Mouse (Mus musculus) forebrain, embryonic 11.5 days (tissue): Measurements from ENCODE around the gene Cyb5b. TPM values are rescaled to one million over a fixed set of nuclear protein-coding genes. Genes with fewer than 3 reads are reported as not detected.
A peak's percentile ranks its signal among the peaks of the same experiment; 100 is the strongest.

Experiments used
- ATAC-seq: fragments of 200-750 bp; cut with Nextera tagmentation; replicated peaks from 2 replicates; pipeline ENCODE4 v1.8.0; 2017; ENCODE audit warnings: moderate TSS enrichment; ENCODE audit not compliant: low FRiP score
- DNase-seq: peaks from one replicate; pipeline ENCODE4 v3.0.0-alpha.2; 2017; ENCODE audit warnings: low spot score
- H3K27ac ChIP-seq: fragments of 300-500 bp; sonication (generic); 2 replicates; pipeline ENCODE4 v1.5.1; 2014; ENCODE audit warnings: low read depth, low read length
- H3K27me3 ChIP-seq: fragments of 300-500 bp; sonication (generic); 2 replicates; pipeline ENCODE4 v1.6.1; 2014; ENCODE audit warnings: mild to moderate bottlenecking, low read length, mixed read lengths; ENCODE audit not compliant: control insufficient read depth, insufficient read depth
- H3K36me3 ChIP-seq: fragments of 300-500 bp; sonication (generic); 2 replicates; pipeline ENCODE4 v1.6.1; 2014; ENCODE audit warnings: mild to moderate bottlenecking, low read length, moderate library complexity, mixed read lengths; ENCODE audit not compliant: control insufficient read depth, insufficient read depth
- H3K4me1 ChIP-seq: fragments of 300-500 bp; sonication (generic); replicated peaks from 2 replicates; pipeline ENCODE4 v1.6.1; 2014; ENCODE audit warnings: low read length, mixed read lengths; ENCODE audit not compliant: control insufficient read depth, insufficient read depth
- H3K4me2 ChIP-seq: fragments of 300-500 bp; sonication (generic); 2 replicates; pipeline ENCODE4 v1.6.1; 2014; ENCODE audit warnings: low read depth, mild to moderate bottlenecking, low read length, moderate library complexity, mixed read lengths; ENCODE audit not compliant: severe bottlenecking
- H3K4me3 ChIP-seq: fragments of 300-500 bp; sonication (generic); 2 replicates; pipeline ENCODE4 v1.5.1; 2014; ENCODE audit warnings: low read depth, low read length
- H3K9ac ChIP-seq: fragments of 300-500 bp; sonication (generic); 2 replicates; pipeline ENCODE4 v1.6.1; 2014; ENCODE audit warnings: low read length
- H3K9me3 ChIP-seq: fragments of 300-500 bp; sonication (generic); 2 replicates; pipeline ENCODE4 v1.6.1; 2016; ENCODE audit warnings: low read length, mixed read lengths; ENCODE audit not compliant: control insufficient read depth
- WGBS: fragments of 180-500 bp; shearing (Covaris S2); extraction: QIAGEN DNeasy Blood & Tissue Kit; methylation state at CpG from one replicate; pipeline ENCODE4 v1.1.7; 2014; 5-methylcytosine and 5-hydroxymethylcytosine counted together
- polyA plus RNA-seq: library from polyadenylated mRNA; unstranded; fragments of >200 nt; fragmentation: Nextera tagmentation; extraction: Ambion mirVana; gene quantifications from 2 replicates; pipeline ENCODE4 v1.2.1, GENCODE M21; 2014

Cyb5b gene
- polyA plus RNA-seq, 1 experiment from 2014 or later: 173 TPM

DNA sequence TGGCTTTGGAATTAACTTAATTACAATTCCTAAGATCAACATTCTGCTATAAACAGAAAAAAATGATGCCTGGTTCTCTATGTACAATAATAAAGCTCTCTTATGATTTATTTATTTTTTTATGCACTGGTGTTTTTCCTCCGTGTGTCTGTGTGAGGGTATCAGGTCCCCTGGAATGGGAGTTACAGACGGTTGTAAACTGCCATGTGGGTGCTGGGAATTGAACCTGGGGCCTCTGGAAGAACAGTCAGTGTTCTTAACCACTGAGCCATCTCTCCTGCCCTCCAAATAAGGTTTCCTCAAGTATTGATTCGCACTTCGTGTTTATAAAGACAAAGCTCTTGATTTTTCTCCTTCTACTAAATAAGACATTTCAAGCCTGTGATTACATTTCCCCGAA, 12.1 kb upstream of the Cyb5b start:
- Histone ChIP-seq H3K4me2 (no peak overlapping the region), H3K36me3 (no peaks in the 10 kb centered on the region), H3K9ac (no peak overlapping the region), H3K27ac (no peak overlapping the region), H3K27me3 (no peaks in the 10 kb centered on the region), H3K4me3 (no peak overlapping the region), H3K4me1 (0 out of 2 replicates have a peak, but pooled peaks cover 2% of the 10 kb centered on the region), H3K9me3 (no peaks in the 10 kb centered on the region)
- no peak for ATAC-seq
- 98% methylated on average over 5 of the region's 5 CpGs for WGBS
- no peak for DNase-seq

GRCm38 (mm10) chr8:107139704-107140470, 10.6 kb upstream of the Cyb5b start:
- Histone ChIP-seq H3K36me3 (no peaks in the 10 kb centered on the region), H3K27me3 (no peaks in the 10 kb centered on the region), H3K9ac (no peak overlapping the region), H3K4me2 (no peak overlapping the region), H3K4me1 (no peaks in the 10 kb centered on the region), H3K4me3 (no peak overlapping the region), H3K27ac (no peak overlapping the region), H3K9me3 (no peaks in the 10 kb centered on the region)
- 49% methylated on average over 13 of the region's 13 CpGs for WGBS
- peak; percentile 54 for DNase-seq
- ATAC-seq: no peak

GRCm38 (mm10) chr8:107142539-107142938, 7.9 kb upstream of the Cyb5b start:
- Histone ChIP-seq H3K9me3 (no peaks in the 10 kb centered on the region), H3K9ac (no peak overlapping the region), H3K27me3 (no peaks in the 10 kb centered on the region), H3K4me3 (no peak overlapping the region), H3K36me3 (no peaks in the 10 kb centered on the region), H3K27ac (no peak overlapping the region), H3K4me2 (no peak overlapping the region), H3K4me1 (no peaks in the 10 kb centered on the region)
- ATAC-seq (no peak), DNase-seq (no peak)
- WGBS: 93% methylated on average over 4 of the region's 4 CpGs

- Histone ChIP-seq H3K4me3 (no peak overlapping the region), H3K27me3 (no peaks in the 10 kb centered on the region), H3K4me2 (no peak overlapping the region), H3K9ac (no peak overlapping the region), H3K27ac (no peak overlapping the region), H3K9me3 (no peaks in the 10 kb centered on the region), H3K4me1 (no peaks in the 10 kb centered on the region), H3K36me3 (no peaks in the 10 kb centered on the region)
- ATAC-seq (no peak), DNase-seq (no peak)
- 52% methylated on average over 4 of the region's 4 CpGs for WGBS
Measured at GRCm38 (mm10) chr8:107143501-107143900, 6.9 kb upstream of the Cyb5b start.

DNA sequence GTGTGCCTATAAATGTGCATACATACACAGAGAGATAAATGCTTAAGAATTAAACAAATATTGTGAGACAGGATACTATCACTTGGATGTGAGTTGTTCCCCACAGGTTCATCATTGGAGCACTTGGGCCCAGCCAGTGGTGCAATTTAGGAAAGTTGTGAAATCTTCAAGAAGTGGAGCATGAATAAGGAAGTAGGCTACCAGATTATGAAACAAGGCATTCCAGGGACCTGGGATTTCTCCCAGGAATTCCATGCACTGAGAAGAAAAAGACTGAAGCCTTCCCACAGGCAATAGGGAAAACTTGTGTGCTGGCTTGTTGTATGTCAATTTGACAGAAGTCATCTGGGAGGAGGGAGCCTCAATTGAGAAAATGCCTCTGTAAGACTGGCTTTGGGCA, 4.3 kb upstream of the Cyb5b start:
- Histone ChIP-seq H3K4me3 (no peak overlapping the region), H3K4me2 (no peak overlapping the region), H3K9ac (no peak overlapping the region), H3K4me1 (0 out of 2 replicates have a peak, but pooled peaks cover 2% of the 10 kb centered on the region), H3K36me3 (no peaks in the 10 kb centered on the region), H3K27ac (no peak overlapping the region), H3K27me3 (no peaks in the 10 kb centered on the region), H3K9me3 (no peaks in the 10 kb centered on the region)
- no peak for ATAC-seq
- no peak for DNase-seq

DNA sequence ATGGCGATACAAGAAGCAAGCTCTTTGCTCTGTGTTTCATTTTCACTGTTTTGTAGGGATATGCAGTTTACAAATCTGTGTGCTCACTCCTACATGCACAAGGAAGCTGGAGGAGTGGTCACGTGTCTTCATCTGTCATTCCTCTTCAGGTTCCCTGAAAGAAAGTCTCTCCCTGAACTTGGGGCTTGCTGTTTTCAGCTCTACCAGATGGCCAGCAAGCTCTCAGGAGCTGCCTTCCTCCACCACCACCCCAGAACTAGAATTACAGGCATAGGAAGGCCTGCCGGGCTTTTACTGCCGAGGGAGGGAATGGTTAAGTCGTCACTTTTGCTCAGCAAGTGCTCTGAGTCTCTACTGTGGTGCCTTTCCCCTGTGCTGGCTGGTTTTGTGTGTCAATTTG, 1.6 kb upstream of the Cyb5b start:
- H3K9me3 ChIP-seq: no peaks in the 10 kb centered on the region
- H3K9ac ChIP-seq: no peak overlapping the region
- H3K36me3 ChIP-seq: peaks cover 3% of the 10 kb centered on the region; the same call in 1 of the 2 replicates
- no peak for ATAC-seq
- no peak for DNase-seq
- H3K27me3 ChIP-seq: no peaks in the 10 kb centered on the region
- 85% methylated on average over 5 of the region's 5 CpGs for WGBS
- no peak overlapping the region for H3K27ac ChIP-seq
- H3K4me1 ChIP-seq: 0 out of 2 replicates have a peak, but pooled peaks cover 2% of the 10 kb centered on the region
- H3K4me3 ChIP-seq: no peak overlapping the region
- no peak overlapping the region for H3K4me2 ChIP-seq

DNA sequence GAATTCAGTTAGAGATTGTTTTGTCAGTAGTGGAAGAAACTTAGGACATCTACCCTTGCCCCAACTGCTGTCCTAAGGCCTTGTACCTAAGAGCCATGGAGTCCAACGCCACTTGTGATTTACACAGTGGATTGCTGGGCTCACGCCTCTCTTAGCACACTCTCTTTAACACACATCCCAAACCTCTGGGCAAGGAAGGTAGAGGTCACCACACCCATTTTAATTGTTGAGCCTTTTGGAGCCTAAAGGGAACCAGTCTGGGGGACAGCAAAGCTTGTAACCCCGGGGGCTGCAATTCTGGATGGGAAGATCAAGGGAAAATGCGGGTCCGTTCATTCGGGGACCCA, 410 bp upstream of the Cyb5b start:
- H3K4me1 ChIP-seq: 0 out of 2 replicates have a peak, but pooled peaks cover 2% of the 10 kb centered on the region
- H3K4me2 ChIP-seq: peak overlapping the region; percentile 47
- H3K27ac ChIP-seq: peak overlapping the region; percentile 81
- H3K4me3 ChIP-seq: peak overlapping the region; percentile 68
- DNase-seq: no peak
- peak; percentile 40; the same call in 1 of the 2 replicates for ATAC-seq
- no peaks in the 10 kb centered on the region for H3K27me3 ChIP-seq
- peaks cover 3% of the 10 kb centered on the region; the same call in 1 of the 2 replicates for H3K36me3 ChIP-seq
- H3K9me3 ChIP-seq: no peaks in the 10 kb centered on the region
- 26% methylated on average over 6 of the region's 6 CpGs for WGBS
- peak overlapping the region; percentile 79 for H3K9ac ChIP-seq

GRCm38 (mm10) chr8:107151212-107151920, 926 bp downstream of the Cyb5b start:
- Histone ChIP-seq H3K9me3 (no peaks in the 10 kb centered on the region), H3K4me3 (peak overlapping the region; percentile 68), H3K9ac (peak overlapping the region; percentile 79), H3K27ac (no peak overlapping the region), H3K4me2 (peak overlapping the region; percentile 47), H3K36me3 (peaks cover 14% of the 10 kb centered on the region; the same call in 1 of the 2 replicates), H3K4me1 (0 out of 2 replicates have a peak, but pooled peaks cover 2% of the 10 kb centered on the region), H3K27me3 (no peaks in the 10 kb centered on the region)
- 80% methylated on average over 7 of the region's 7 CpGs for WGBS
- ATAC-seq: no peak
- DNase-seq: no peak
